Mouse (Mus musculus) stomach, embryonic 15.5 days (tissue): Measurements from ENCODE around the gene Rapgef2. TPM values are rescaled to one million over a fixed set of nuclear protein-coding genes. Genes with fewer than 3 reads are reported as not detected.

Source experiments
- ATAC-seq: fragments of 200-750 bp; cut with Nextera tagmentation; 2 replicates; pipeline ENCODE4 v1.8.0; 2017; ENCODE audit warnings: low read depth, moderate number of reproducible peaks, moderate TSS enrichment; ENCODE audit not compliant: insufficient read depth, low FRiP score
- H3K27ac ChIP-seq: fragments of 300-500 bp; sonication (generic); 2 replicates; pipeline ENCODE4 v1.5.1; 2015; ENCODE audit warnings: mild to moderate bottlenecking, inconsistent platforms
- H3K27me3 ChIP-seq: fragments of 300-500 bp; sonication (generic); replicated peaks from 2 replicates; pipeline ENCODE4 v1.6.1; 2015; ENCODE audit warnings: inconsistent platforms
- H3K36me3 ChIP-seq: fragments of 300-500 bp; sonication (generic); 2 replicates; pipeline ENCODE4 v1.6.1; 2015; ENCODE audit warnings: inconsistent platforms
- H3K4me1 ChIP-seq: fragments of 300-500 bp; sonication (generic); 2 replicates; pipeline ENCODE4 v1.6.1; 2015; ENCODE audit warnings: inconsistent platforms
- H3K4me2 ChIP-seq: fragments of 300-500 bp; sonication (generic); 2 replicates; pipeline ENCODE4 v1.6.1; 2015; ENCODE audit warnings: mild to moderate bottlenecking, inconsistent platforms
- H3K4me3 ChIP-seq: fragments of 300-500 bp; sonication (generic); replicated peaks from 2 replicates; pipeline ENCODE4 v1.5.1; 2015; ENCODE audit warnings: inconsistent platforms
- H3K9ac ChIP-seq: fragments of 300-500 bp; sonication (generic); 2 replicates; pipeline ENCODE4 v1.6.1; 2015; ENCODE audit warnings: inconsistent platforms
- H3K9me3 ChIP-seq: fragments of 300-500 bp; sonication (generic); 2 replicates; pipeline ENCODE4 v1.6.1; 2016; ENCODE audit warnings: inconsistent platforms
- WGBS: fragments of 180-500 bp; shearing (Covaris S2); methylation state at CpG from one replicate; pipeline ENCODE4 v1.1.7; 2015; 5-methylcytosine and 5-hydroxymethylcytosine counted together
- polyA plus RNA-seq: library from polyadenylated mRNA; unstranded; fragments of >200 nt; fragmentation: Nextera tagmentation; extraction: Ambion mirVana; gene quantifications from 2 replicates; pipeline ENCODE4 v1.2.1, GENCODE M21; 2015

The Rapgef2 gene
- polyA plus RNA-seq, 1 experiment from 2014 or later: 5.6 TPM

- Histone ChIP-seq H3K4me2 (no peak overlapping the region), H3K9me3 (no peaks in the 10 kb centered on the region), H3K36me3 (no peaks in the 10 kb centered on the region), H3K27ac (no peak overlapping the region), H3K27me3 (no peaks in the 10 kb centered on the region), H3K9ac (no peak overlapping the region), H3K4me1 (peaks cover 19% of the 10 kb centered on the region), H3K4me3 (no peak overlapping the region)
- 73% methylated on average over 6 of the region's 6 CpGs for WGBS
- ATAC-seq: no peak
Observed at GRCm38 (mm10) chr3:79144085-79144484, 142.2 kb downstream of the Rapgef2 start.

GRCm38 (mm10) chr3:79139245-79139644 is 147.1 kb downstream of the Rapgef2 start:
- no peaks in the 10 kb centered on the region for H3K27me3 ChIP-seq
- H3K4me3 ChIP-seq: no peak overlapping the region
- no peaks in the 10 kb centered on the region for H3K36me3 ChIP-seq
- H3K27ac ChIP-seq: no peak overlapping the region
- H3K4me1 ChIP-seq: 0 out of 2 replicates have a peak, but pooled peaks cover 5% of the 10 kb centered on the region
- H3K9me3 ChIP-seq: no peaks in the 10 kb centered on the region
- 27% methylated on average over 3 of the region's 3 CpGs for WGBS
- ATAC-seq: 0 out of 2 replicates have a peak, but pooled peaks have one; percentile 22
- H3K9ac ChIP-seq: no peak overlapping the region
- no peak overlapping the region for H3K4me2 ChIP-seq

GRCm38 (mm10) chr3:79138601-79139000 is 147.7 kb downstream of the Rapgef2 start:
- H3K4me3 ChIP-seq: no peak overlapping the region
- H3K9me3 ChIP-seq: no peaks in the 10 kb centered on the region
- H3K4me1 ChIP-seq: 0 out of 2 replicates have a peak, but pooled peaks cover 5% of the 10 kb centered on the region
- H3K27ac ChIP-seq: no peak overlapping the region
- no peak for ATAC-seq
- no peaks in the 10 kb centered on the region for H3K36me3 ChIP-seq
- no peaks in the 10 kb centered on the region for H3K27me3 ChIP-seq
- no peak overlapping the region for H3K9ac ChIP-seq
- no peak overlapping the region for H3K4me2 ChIP-seq

GRCm38 (mm10) chr3:79130991-79131390 is 155.3 kb downstream of the Rapgef2 start:
- Histone ChIP-seq H3K9ac (no peak overlapping the region), H3K27me3 (no peaks in the 10 kb centered on the region)

GRCm38 (mm10) chr3:79129044-79129600 is 157.2 kb downstream of the Rapgef2 start:
- 60% methylated on average over 6 of the region's 6 CpGs for WGBS
- Histone ChIP-seq H3K4me3 (no peak overlapping the region), H3K9me3 (no peaks in the 10 kb centered on the region), H3K27ac (no peak overlapping the region), H3K36me3 (no peaks in the 10 kb centered on the region), H3K9ac (no peak overlapping the region), H3K4me1 (no peaks in the 10 kb centered on the region), H3K4me2 (no peak overlapping the region), H3K27me3 (no peaks in the 10 kb centered on the region)
- ATAC-seq: no peak

More at GRCm38 (mm10) chr3:79130991-79131390, 155.3 kb downstream of the Rapgef2 start:
- 83% methylated on average over 3 of the region's 3 CpGs for WGBS
- no peak for ATAC-seq
- Histone ChIP-seq H3K9me3 (no peaks in the 10 kb centered on the region), H3K36me3 (no peaks in the 10 kb centered on the region), H3K4me2 (no peak overlapping the region), H3K4me3 (no peak overlapping the region), H3K27ac (no peak overlapping the region), H3K4me1 (no peaks in the 10 kb centered on the region)

- ATAC-seq: no peak
- WGBS: 69% methylated on average over 2 of the region's 2 CpGs
Observed at GRCm38 (mm10) chr3:79127797-79128196, 158.5 kb downstream of the Rapgef2 start.

GRCm38 (mm10) chr3:79126857-79127256 is 159.5 kb downstream of the Rapgef2 start:
- H3K4me1 ChIP-seq: no peaks in the 10 kb centered on the region
- H3K4me2 ChIP-seq: no peak overlapping the region
- no peaks in the 10 kb centered on the region for H3K36me3 ChIP-seq
- WGBS: 80% methylated on average over 6 of the region's 6 CpGs
- no peak overlapping the region for H3K27ac ChIP-seq
- H3K27me3 ChIP-seq: no peaks in the 10 kb centered on the region
- no peak overlapping the region for H3K4me3 ChIP-seq
- no peaks in the 10 kb centered on the region for H3K9me3 ChIP-seq
- no peak overlapping the region for H3K9ac ChIP-seq
- ATAC-seq: no peak

More at GRCm38 (mm10) chr3:79127797-79128196, 158.5 kb downstream of the Rapgef2 start:
- Histone ChIP-seq H3K27ac (no peak overlapping the region), H3K9ac (no peak overlapping the region), H3K27me3 (no peaks in the 10 kb centered on the region), H3K4me1 (no peaks in the 10 kb centered on the region), H3K4me2 (no peak overlapping the region), H3K4me3 (no peak overlapping the region), H3K9me3 (no peaks in the 10 kb centered on the region), H3K36me3 (no peaks in the 10 kb centered on the region)

GRCm38 (mm10) chr3:79121391-79121790 is 164.9 kb downstream of the Rapgef2 start:
- H3K27ac ChIP-seq: no peak overlapping the region
- no peaks in the 10 kb centered on the region for H3K36me3 ChIP-seq
- ATAC-seq: no peak
- H3K27me3 ChIP-seq: no peaks in the 10 kb centered on the region
- no peaks in the 10 kb centered on the region for H3K9me3 ChIP-seq
- H3K4me2 ChIP-seq: no peak overlapping the region
- WGBS: 83% methylated on average over 7 of the region's 7 CpGs
- no peak overlapping the region for H3K4me3 ChIP-seq
- no peak overlapping the region for H3K9ac ChIP-seq
- H3K4me1 ChIP-seq: no peaks in the 10 kb centered on the region

- no peak overlapping the region for H3K4me2 ChIP-seq
- H3K36me3 ChIP-seq: no peaks in the 10 kb centered on the region
- H3K9ac ChIP-seq: no peak overlapping the region
- H3K4me3 ChIP-seq: no peak overlapping the region
- 88% methylated on average over 12 of the region's 12 CpGs for WGBS
- no peak overlapping the region for H3K27ac ChIP-seq
- no peaks in the 10 kb centered on the region for H3K4me1 ChIP-seq
- no peaks in the 10 kb centered on the region for H3K9me3 ChIP-seq
- no peaks in the 10 kb centered on the region for H3K27me3 ChIP-seq
- no peak for ATAC-seq
Observed at GRCm38 (mm10) chr3:79119983-79120382, 166.3 kb downstream of the Rapgef2 start.

GRCm38 (mm10) chr3:79110153-79110552 is 176.2 kb downstream of the Rapgef2 start:
- Histone ChIP-seq H3K9ac (no peak overlapping the region), H3K4me1 (no peaks in the 10 kb centered on the region), H3K36me3 (no peaks in the 10 kb centered on the region), H3K4me2 (no peak overlapping the region), H3K27ac (no peak overlapping the region), H3K4me3 (no peak overlapping the region), H3K27me3 (no peaks in the 10 kb centered on the region), H3K9me3 (no peaks in the 10 kb centered on the region)
- 95% methylated on average over 6 of the region's 6 CpGs for whole genome bisulfite sequencing
- no peak for ATAC-seq

- no peak overlapping the region for H3K27ac ChIP-seq
- H3K4me3 ChIP-seq: no peak overlapping the region
- H3K4me2 ChIP-seq: no peak overlapping the region
- H3K9me3 ChIP-seq: no peaks in the 10 kb centered on the region
- no peak for ATAC-seq
- WGBS: 80% methylated on average over 6 of the region's 6 CpGs
- no peaks in the 10 kb centered on the region for H3K4me1 ChIP-seq
- no peak overlapping the region for H3K9ac ChIP-seq
- H3K36me3 ChIP-seq: no peaks in the 10 kb centered on the region
- no peaks in the 10 kb centered on the region for H3K27me3 ChIP-seq
Observed at GRCm38 (mm10) chr3:79108246-79108645, 178.1 kb downstream of the Rapgef2 start.

GRCm38 (mm10) chr3:79106360-79106759 is 180.0 kb downstream of the Rapgef2 start:
- Histone ChIP-seq H3K4me1 (no peaks in the 10 kb centered on the region), H3K9me3 (no peaks in the 10 kb centered on the region), H3K27me3 (no peaks in the 10 kb centered on the region), H3K9ac (no peak overlapping the region), H3K4me2 (no peak overlapping the region), H3K4me3 (no peak overlapping the region), H3K36me3 (peaks cover 6% of the 10 kb centered on the region; the same call in 1 of the 2 replicates), H3K27ac (no peak overlapping the region)
- WGBS: 87% methylated on average over 2 of the region's 2 CpGs
- ATAC-seq: no peak

- Histone ChIP-seq H3K9me3 (no peaks in the 10 kb centered on the region), H3K36me3 (peaks cover 6% of the 10 kb centered on the region; the same call in 1 of the 2 replicates), H3K27me3 (no peaks in the 10 kb centered on the region), H3K4me3 (no peak overlapping the region), H3K4me2 (no peak overlapping the region), H3K27ac (no peak overlapping the region), H3K4me1 (no peaks in the 10 kb centered on the region), H3K9ac (no peak overlapping the region)
- 87% methylated on average over 9 of the region's 9 CpGs for WGBS
- no peak for ATAC-seq
Observed at GRCm38 (mm10) chr3:79103604-79104003, 182.7 kb downstream of the Rapgef2 start.
